Mouse (Mus musculus): ENCODE measurements at regions not wholly inside any gene's neighbourhood (a gene's known extent, or its start where the extent isn't known, plus 50 kb on each side); places are given as distances from the start of the nearest gene placed in this dataset.

DNA sequence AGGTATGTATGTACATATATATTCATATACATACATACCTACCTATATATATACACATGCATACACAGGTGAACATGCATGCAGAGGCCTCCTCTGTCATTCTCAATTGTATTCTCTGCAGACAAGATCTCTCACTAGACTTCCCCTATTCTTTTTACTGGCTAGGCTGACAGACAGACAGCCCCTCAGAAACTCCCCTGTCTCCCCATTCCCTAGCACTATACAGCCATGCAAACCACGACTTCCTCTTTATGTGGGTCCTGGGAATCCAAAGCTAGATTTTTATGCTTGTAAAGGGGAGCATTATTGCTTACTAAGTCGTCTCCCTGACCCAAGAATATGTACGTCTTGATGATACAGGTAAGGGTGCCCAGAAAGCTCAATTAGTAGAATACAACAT is 86.9 kb downstream of the Fam124b start:
- Histone ChIP-seq H3K4me3 (no peak overlapping the region), H3K9me3 (replicated peaks) (no peaks in the 10 kb centered on the region), H3K4me1 (no peaks in the 10 kb centered on the region), H3K27ac (no peak overlapping the region), H3K9ac (no peak overlapping the region), H3K4me2 (no peak overlapping the region), H3K27me3 (replicated peaks) (no peaks in the 10 kb centered on the region), H3K36me3 (no peaks in the 10 kb centered on the region)
- WGBS (ENCODE audit: insufficient replicate concordance): 25% methylated on average over 3 of the region's 3 CpGs
- no peak for ATAC-seq

DNA sequence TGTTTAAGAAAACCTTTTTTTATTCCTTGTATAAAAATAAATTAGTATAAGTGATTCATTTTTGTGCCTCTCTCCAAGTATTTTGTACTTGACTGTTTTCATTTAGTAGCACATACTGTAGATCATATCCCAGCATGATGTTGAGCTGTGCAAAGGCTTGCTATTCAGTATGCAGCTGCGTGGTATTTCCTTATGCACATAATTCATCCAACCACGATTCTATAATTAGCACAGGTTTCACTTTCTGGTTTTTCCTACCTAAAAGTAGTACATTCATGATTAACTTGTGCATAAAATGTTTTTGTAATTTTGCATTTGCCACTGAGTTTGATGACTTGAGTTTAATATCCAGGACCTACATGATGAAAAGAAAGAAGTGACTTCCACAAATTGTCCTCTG is 94.3 kb downstream of the Fam124b start:
- no peaks in the 10 kb centered on the region for H3K9me3 ChIP-seq (replicated peaks)
- no peak for ATAC-seq
- H3K27ac ChIP-seq: no peak overlapping the region
- WGBS (ENCODE audit: insufficient replicate concordance): 69% methylated on average over 2 of the region's 2 CpGs
- no peaks in the 10 kb centered on the region for H3K4me1 ChIP-seq
- no peak overlapping the region for H3K4me2 ChIP-seq
- H3K4me3 ChIP-seq: no peak overlapping the region
- no peaks in the 10 kb centered on the region for H3K27me3 ChIP-seq (replicated peaks)
- H3K36me3 ChIP-seq: no peaks in the 10 kb centered on the region
- no peak overlapping the region for H3K9ac ChIP-seq

DNA sequence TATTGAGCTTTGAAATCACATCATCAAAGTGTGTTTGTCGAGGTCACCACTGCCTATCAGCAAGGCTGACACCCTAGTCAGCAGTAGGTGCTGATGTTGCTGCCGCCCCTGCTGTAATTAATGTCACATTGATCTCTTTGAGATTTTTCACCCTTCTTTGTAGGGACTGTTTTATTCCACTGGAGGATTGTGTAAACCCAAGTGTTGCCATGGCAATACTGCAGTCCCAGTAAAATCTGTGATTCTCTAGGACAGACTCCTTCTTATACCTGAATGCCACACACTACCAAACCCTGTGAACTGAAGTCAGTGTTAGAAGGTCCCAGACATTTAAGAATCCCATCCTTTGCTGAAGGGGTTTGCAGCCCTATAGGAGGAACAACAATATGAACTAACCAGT is 102.4 kb downstream of the Fam124b start:
- ATAC-seq: no peak
- Histone ChIP-seq H3K4me1 (no peaks in the 10 kb centered on the region), H3K4me3 (no peak overlapping the region), H3K27me3 (replicated peaks) (no peaks in the 10 kb centered on the region), H3K4me2 (no peak overlapping the region), H3K27ac (no peak overlapping the region), H3K36me3 (no peaks in the 10 kb centered on the region), H3K9ac (no peak overlapping the region), H3K9me3 (replicated peaks) (no peaks in the 10 kb centered on the region)
- WGBS (ENCODE audit: insufficient replicate concordance): 50% methylated on average over 2 of the region's 2 CpGs

DNA sequence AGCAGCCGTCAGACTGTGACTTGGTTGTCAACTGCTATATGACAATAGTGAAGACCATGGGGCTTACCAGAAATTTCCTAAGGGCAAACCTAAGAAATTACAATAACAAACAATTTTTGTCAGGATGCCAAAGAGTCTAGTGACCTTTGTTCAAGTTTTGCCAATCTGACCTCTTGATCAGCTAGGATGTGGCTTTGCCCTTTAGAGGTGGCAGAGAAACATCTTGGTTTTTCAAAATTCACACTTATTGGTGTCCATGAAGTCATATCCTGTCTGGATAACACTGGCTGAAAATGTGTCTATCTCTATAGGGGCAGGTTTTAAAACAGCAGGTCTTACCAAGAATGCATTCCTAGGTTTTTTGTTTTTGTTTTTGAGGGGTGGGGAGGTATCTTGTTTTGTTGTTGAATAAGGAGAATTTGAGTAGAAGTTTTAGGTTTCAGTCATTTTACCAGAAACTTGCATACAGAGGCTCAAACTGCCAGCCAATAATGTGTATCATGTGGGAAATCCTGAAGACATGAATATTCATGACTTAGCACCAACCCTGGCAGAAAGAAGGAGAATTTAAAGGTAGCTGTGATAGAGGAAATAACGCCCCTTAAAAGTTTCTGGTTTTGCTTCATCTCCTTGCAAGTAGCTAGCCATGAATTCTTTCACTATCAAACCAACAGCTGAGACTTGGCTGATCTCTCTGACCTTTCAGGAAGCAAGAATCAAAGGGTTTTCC is 110.4 kb downstream of the Fam124b start:
- Histone ChIP-seq H3K4me3 (no peak overlapping the region), H3K4me1 (no peaks in the 10 kb centered on the region), H3K9me3 (replicated peaks) (no peaks in the 10 kb centered on the region), H3K36me3 (no peaks in the 10 kb centered on the region), H3K27me3 (replicated peaks) (no peaks in the 10 kb centered on the region), H3K9ac (no peak overlapping the region), H3K27ac (no peak overlapping the region), H3K4me2 (no peak overlapping the region)
- 48% methylated on average over 2 of the region's 2 CpGs for WGBS (ENCODE audit: insufficient replicate concordance)
- ATAC-seq: no peak

DNA sequence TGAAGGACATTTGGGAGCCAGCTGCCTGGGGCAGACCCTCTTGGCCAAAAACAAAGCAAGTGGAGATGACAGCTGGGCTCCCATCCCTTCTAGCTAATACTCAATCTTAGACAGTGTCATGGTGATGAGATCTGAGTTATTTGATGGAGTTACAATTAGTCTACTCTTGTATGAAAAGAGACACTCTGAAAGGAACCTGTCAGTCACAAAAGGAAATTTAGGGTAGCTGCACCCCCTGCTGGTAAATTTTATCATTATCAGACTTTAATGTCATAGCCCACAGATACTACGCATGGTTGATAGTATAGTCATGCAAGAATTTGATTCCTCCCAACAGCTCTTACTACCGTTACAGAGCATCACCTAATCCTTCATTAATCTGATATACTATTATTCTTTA is 112.0 kb downstream of the Fam124b start:
- Histone ChIP-seq H3K9me3 (replicated peaks) (no peaks in the 10 kb centered on the region), H3K4me1 (no peaks in the 10 kb centered on the region), H3K27me3 (replicated peaks) (no peaks in the 10 kb centered on the region), H3K4me3 (no peak overlapping the region), H3K27ac (no peak overlapping the region), H3K36me3 (no peaks in the 10 kb centered on the region), H3K9ac (no peak overlapping the region), H3K4me2 (no peak overlapping the region)
- no peak for ATAC-seq
- WGBS (ENCODE audit: insufficient replicate concordance): 58% methylated on average over 2 of the region's 2 CpGs

DNA sequence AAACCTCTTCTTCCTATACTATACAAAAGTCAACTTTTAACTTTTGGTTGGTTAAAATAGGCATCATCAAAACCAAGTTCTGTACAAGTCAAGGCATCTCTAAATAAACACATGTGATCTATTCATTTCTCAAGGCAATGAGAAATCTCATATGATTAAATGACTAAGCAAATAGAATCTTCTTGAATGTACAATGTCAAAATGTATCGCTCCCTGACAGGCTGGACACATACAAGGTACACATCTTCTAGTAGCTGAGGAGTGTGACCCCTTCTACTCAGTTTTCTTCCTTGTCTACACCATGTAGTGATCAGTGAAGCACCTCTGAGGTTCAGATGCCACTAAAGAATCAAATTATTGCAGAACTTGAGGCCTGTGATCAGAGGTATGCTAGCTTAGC is 120.0 kb downstream of the Fam124b start:
- no peak overlapping the region for H3K4me3 ChIP-seq
- H3K27me3 ChIP-seq (replicated peaks): no peaks in the 10 kb centered on the region
- H3K9me3 ChIP-seq (replicated peaks): no peaks in the 10 kb centered on the region
- H3K27ac ChIP-seq: no peak overlapping the region
- WGBS (ENCODE audit: insufficient replicate concordance): 85% methylated on average over 1 of the region's 1 CpGs
- H3K4me1 ChIP-seq: no peaks in the 10 kb centered on the region
- no peak for ATAC-seq
- H3K9ac ChIP-seq: no peak overlapping the region
- no peaks in the 10 kb centered on the region for H3K36me3 ChIP-seq
- no peak overlapping the region for H3K4me2 ChIP-seq

DNA sequence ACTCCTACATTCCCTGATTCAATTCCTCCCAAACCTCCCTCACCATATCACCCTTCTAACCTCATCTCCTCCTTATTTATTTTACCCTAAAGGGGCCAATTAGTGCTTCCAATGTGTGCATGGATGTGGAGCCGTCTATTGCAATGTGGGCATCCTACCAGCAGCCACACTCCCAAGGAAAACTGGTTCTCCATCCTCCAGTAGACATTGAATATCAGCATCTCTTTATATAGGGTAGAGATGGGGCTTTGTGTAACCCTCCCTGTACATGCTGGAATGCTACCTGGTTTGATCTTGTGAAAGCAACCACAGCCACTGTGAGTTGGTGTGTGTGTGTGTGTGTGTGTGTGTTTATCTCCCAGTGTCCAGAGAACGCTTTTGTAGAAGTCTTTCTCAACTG is 126.5 kb downstream of the Fam124b start:
- Histone ChIP-seq H3K4me1 (no peaks in the 10 kb centered on the region), H3K4me3 (no peak overlapping the region), H3K27ac (no peak overlapping the region), H3K27me3 (replicated peaks) (no peaks in the 10 kb centered on the region), H3K9ac (no peak overlapping the region), H3K9me3 (replicated peaks) (no peaks in the 10 kb centered on the region), H3K4me2 (no peak overlapping the region), H3K36me3 (no peaks in the 10 kb centered on the region)
- ATAC-seq: no peak
- WGBS (ENCODE audit: insufficient replicate concordance): 50% methylated on average over 2 of the region's 2 CpGs

DNA sequence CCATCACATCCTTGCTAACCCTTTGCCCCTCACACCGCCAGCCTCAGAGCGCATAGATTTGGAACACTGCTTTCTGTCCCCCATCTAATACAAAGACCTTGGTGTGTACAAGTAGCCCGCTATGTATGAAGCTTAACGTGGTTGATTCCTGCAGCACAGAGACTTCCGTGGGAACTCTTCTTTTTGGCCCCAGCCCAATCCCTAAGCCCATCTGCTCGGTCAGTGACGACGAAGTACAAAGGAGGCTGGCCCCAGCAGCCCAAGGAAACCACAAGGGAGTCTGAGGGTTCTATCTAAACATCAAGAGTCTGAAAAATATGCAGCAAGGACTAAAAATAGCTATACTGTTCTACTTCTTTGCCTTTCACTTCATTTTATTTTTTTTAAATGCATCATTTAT is 126.9 kb downstream of the Fam124b start:
- H3K4me2 ChIP-seq: no peak overlapping the region
- WGBS (ENCODE audit: insufficient replicate concordance): 43% methylated on average over 8 of the region's 8 CpGs
- H3K36me3 ChIP-seq: no peaks in the 10 kb centered on the region
- H3K27ac ChIP-seq: no peak overlapping the region
- no peak overlapping the region for H3K9ac ChIP-seq
- ATAC-seq: no peak
- no peaks in the 10 kb centered on the region for H3K4me1 ChIP-seq
- no peaks in the 10 kb centered on the region for H3K9me3 ChIP-seq (replicated peaks)
- H3K4me3 ChIP-seq: no peak overlapping the region
- H3K27me3 ChIP-seq (replicated peaks): no peaks in the 10 kb centered on the region

DNA sequence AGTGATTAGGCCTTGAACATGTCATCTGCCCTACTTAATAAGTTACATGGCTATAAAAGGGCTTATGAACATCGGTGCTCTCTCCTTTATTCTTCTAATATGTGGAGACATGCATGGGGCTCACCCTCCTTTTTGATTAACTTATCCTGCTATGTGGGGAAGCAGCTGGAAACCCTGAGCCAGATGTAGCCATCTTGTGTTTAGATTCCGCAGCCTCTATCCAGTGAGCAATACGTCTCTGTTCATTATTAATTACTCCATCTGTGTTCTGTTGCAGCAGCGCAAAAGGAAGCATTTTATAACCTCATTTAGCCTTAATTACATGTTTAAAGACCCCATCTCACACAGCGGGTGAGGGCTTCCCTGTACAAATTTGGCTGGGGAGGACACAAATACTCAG is 129.6 kb downstream of the Fam124b start:
- no peaks in the 10 kb centered on the region for H3K36me3 ChIP-seq
- no peaks in the 10 kb centered on the region for H3K9me3 ChIP-seq (replicated peaks)
- ATAC-seq: no peak
- H3K9ac ChIP-seq: no peak overlapping the region
- H3K4me2 ChIP-seq: no peak overlapping the region
- H3K4me3 ChIP-seq: no peak overlapping the region
- WGBS (ENCODE audit: insufficient replicate concordance): 70% methylated on average over 5 of the region's 5 CpGs
- H3K4me1 ChIP-seq: no peaks in the 10 kb centered on the region
- H3K27ac ChIP-seq: no peak overlapping the region
- no peaks in the 10 kb centered on the region for H3K27me3 ChIP-seq (replicated peaks)

DNA sequence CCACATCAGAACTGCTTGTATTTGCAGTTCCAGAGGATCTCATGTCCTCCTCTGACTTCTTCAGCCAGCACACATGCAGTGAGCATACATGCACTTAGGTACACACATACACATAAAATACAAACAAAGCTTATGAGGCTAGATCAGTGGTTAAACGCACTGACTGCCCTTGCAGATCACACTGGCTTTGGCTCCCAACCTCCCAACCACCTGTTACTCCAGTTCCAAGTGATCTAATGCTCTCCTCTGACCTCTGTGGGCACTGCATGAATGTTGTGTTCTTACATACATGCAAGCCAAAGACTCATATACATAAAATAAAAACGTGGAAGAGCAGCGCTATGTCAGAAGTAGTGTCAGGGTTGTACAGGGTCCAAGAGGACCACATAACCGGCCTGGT is 141.9 kb downstream of the Fam124b start:
- H3K4me1 ChIP-seq: no peaks in the 10 kb centered on the region
- 69% methylated on average over 4 of the region's 4 CpGs for WGBS (ENCODE audit: insufficient replicate concordance)

DNA sequence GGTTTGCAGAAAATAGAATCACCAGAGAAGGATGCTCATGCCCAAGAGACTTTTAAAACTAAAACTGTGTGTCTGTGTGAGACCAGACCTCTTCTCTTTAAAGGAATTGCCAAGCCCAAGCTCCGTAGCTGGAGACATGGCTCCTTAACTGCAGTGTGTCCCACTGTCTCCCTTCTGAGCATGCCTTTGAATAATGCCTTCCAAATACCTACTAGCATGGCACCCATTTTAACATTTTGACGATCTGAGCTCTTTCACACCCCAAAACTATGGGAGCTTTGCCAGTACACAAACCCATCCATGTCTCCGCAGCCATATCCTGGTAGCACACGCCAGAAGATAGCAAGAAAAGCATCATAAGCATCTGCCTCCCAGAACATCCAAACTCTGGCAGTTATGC is 143.9 kb downstream of the Fam124b start:
- Histone ChIP-seq H3K36me3 (no peaks in the 10 kb centered on the region), H3K9ac (no peak overlapping the region), H3K27me3 (replicated peaks) (no peaks in the 10 kb centered on the region), H3K4me1 (no peaks in the 10 kb centered on the region), H3K27ac (no peak overlapping the region), H3K4me2 (no peak overlapping the region), H3K4me3 (no peak overlapping the region), H3K9me3 (replicated peaks) (no peaks in the 10 kb centered on the region)
- ATAC-seq: no peak
- 68% methylated on average over 4 of the region's 4 CpGs for WGBS (ENCODE audit: insufficient replicate concordance)

More for the DNA sequence above, 141.9 kb downstream of the Fam124b start:
- Histone ChIP-seq H3K9me3 (replicated peaks) (no peaks in the 10 kb centered on the region), H3K36me3 (no peaks in the 10 kb centered on the region), H3K4me3 (no peak overlapping the region), H3K27ac (no peak overlapping the region), H3K9ac (no peak overlapping the region), H3K4me2 (no peak overlapping the region), H3K27me3 (replicated peaks) (no peaks in the 10 kb centered on the region)
- ATAC-seq: no peak

DNA sequence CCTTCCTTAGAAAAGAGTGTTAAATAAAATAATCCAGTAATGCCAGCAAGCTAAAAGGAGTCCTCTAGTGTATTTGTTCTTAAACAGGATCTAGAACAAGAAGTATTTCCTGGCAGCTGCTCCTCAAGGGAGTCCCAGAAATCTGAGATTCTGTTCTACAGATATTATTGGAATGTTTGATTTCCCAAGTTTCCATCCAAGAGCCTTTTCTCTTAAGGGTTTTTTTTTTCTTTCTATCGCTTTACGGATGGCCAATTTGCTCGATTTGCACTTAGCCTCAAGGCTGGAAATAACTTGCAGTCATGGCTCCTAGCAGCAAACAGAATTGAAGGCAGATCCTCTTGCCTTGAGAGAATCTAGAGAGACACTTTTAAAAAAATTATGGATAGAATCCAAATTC is 144.3 kb downstream of the Fam124b start:
- H3K4me2 ChIP-seq: no peak overlapping the region
- ATAC-seq: no peak
- no peaks in the 10 kb centered on the region for H3K36me3 ChIP-seq
- H3K4me3 ChIP-seq: no peak overlapping the region
- H3K9me3 ChIP-seq (replicated peaks): no peaks in the 10 kb centered on the region
- H3K4me1 ChIP-seq: no peaks in the 10 kb centered on the region
- H3K9ac ChIP-seq: no peak overlapping the region
- WGBS (ENCODE audit: insufficient replicate concordance): 82% methylated on average over 3 of the region's 3 CpGs
- no peak overlapping the region for H3K27ac ChIP-seq
- no peaks in the 10 kb centered on the region for H3K27me3 ChIP-seq (replicated peaks)

DNA sequence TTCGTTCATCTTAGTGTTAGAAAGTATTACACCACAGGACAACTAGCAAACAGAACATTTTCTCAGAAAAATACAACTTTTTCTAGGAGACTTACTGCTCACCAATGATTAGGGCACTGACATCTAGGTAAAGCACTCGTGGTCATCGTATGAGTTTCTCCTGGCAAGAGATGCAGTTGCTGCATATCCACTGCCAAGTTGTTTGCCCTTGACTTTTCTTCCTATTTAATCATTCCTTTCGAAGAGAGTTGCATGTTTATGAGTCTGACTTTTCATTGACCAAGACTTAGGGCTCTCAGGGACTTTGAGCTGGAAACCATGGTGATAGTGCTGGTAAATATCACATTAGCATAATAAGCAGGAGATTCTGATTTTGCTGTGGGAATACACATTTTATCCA is 149.1 kb downstream of the Fam124b start:
- H3K9me3 ChIP-seq (replicated peaks): no peaks in the 10 kb centered on the region
- no peak overlapping the region for H3K4me2 ChIP-seq
- no peak overlapping the region for H3K9ac ChIP-seq
- no peaks in the 10 kb centered on the region for H3K36me3 ChIP-seq
- no peaks in the 10 kb centered on the region for H3K4me1 ChIP-seq
- H3K4me3 ChIP-seq: no peak overlapping the region
- no peak for ATAC-seq
- WGBS (ENCODE audit: insufficient replicate concordance): 60% methylated on average over 4 of the region's 4 CpGs
- H3K27ac ChIP-seq: no peak overlapping the region
- no peaks in the 10 kb centered on the region for H3K27me3 ChIP-seq (replicated peaks)
